Mouse (Mus musculus) C2C12 (cell line): ENCODE results near the gene Ssx2ip.

ENCODE experiments used
- CEBPB ChIP-seq: IDR thresholded peaks from one replicate; pipeline ENCODE4 v1.6.1; 2011; ENCODE audit warnings: low read depth, mild to moderate bottlenecking, control low read depth, moderate library complexity
- CTCF ChIP-seq: IDR thresholded peaks from one replicate; pipeline ENCODE4 v1.5.1; 2011; ENCODE audit not compliant: control insufficient read depth, insufficient read depth, insufficient read length
- FOSL1 ChIP-seq: IDR thresholded peaks from one replicate; pipeline ENCODE4 v1.8.0; 2011; ENCODE audit warnings: mild to moderate bottlenecking, low read length; ENCODE audit not compliant: poor library complexity, insufficient read depth, severe bottlenecking
- MAX ChIP-seq: IDR thresholded peaks from one replicate; pipeline ENCODE4 v1.6.1; 2011; ENCODE audit warnings: mild to moderate bottlenecking, control low read depth
- MYOD1 ChIP-seq: IDR thresholded peaks from one replicate; pipeline ENCODE4 v1.6.1; 2011; ENCODE audit warnings: low read depth; ENCODE audit not compliant: control insufficient read depth, insufficient read length
- MYOG ChIP-seq: IDR thresholded peaks from one replicate; pipeline ENCODE4 v1.6.1; 2011; ENCODE audit not compliant: control insufficient read depth, insufficient read length; ENCODE audit errors: extremely low read depth
- USF1 ChIP-seq: IDR thresholded peaks from one replicate; pipeline ENCODE4 v1.6.1; 2011; ENCODE audit warnings: low read depth, mild to moderate bottlenecking, control low read depth, moderate library complexity

- TF ChIP-seq MAX, result no peak
- no peak for TF ChIP-seq CTCF
- no peak for TF ChIP-seq CEBPB
- TF ChIP-seq FOSL1, result no peak
- TF ChIP-seq USF1, result no peak
- TF ChIP-seq MYOG, result no peak
- no peak for TF ChIP-seq MYOD1
Measured at GRCm38 (mm10) chr3:146393641-146394100, 10.8 kb upstream of the Ssx2ip start.
